Mouse (Mus musculus): ENCODE results near the gene Grm3.

Gene Grm3

DNA sequence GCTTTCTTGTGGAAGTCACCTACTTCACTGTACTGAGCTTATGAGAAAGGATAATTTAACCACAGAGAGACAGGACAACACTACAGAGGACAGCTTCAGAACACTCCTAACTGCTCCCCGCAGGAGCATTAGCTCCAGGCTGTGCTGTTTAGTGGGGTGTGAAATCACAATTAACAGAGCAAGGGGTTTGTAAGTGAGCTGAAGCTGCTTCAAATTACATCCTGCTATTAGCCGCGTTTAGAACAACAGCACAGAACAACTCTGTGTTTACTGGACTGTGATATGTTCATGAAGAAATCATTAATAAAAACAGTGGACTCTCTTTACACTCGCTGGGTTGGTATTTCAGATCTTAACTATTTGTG, 101.9 kb downstream of the Grm3 start:
- DNase-seq (ENCODE audit: low spot score in 2 of 2): peak in 1 of 2 experiments; percentile 13

DNA sequence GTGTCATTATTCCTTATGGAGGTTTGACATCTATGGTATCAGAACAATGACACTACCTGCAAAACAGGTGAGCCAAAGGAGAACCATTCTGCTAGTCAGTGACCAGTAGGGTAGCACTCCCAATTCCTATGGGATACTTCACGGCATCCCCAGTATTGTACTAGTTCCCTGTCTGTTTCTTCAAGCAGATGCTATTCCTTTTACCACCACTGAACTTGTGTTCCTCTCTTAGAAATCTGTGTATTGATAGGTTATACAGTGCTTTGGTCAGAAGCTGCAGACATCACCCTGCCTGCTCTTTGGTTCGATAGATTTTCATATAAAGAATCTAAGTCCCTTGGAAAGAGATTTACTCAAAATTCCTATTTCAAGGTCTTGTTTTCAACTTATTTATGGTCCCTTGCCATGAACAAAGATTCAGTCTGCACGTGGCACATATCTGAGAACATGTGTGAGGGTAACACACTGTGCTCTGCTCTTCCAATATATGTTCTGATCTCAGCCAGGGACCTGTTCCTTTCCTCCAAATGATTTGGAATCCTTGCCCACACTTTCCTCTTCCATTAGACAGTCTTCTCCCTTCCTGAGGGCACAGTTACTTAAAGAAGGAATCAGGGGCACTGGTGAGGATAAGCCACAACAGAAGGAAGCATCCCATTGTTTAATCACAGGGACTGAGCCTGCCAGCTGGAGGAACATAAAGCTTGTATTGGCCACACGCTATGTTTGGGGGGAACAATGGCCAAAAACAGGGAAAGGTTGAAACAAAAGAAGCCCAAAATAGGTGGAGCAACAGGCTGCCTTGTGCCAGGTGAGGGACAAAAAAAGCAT, 102.5 kb downstream of the Grm3 start:
- DNase-seq (ENCODE audit: low spot score in 2 of 2): no peak

DNA sequence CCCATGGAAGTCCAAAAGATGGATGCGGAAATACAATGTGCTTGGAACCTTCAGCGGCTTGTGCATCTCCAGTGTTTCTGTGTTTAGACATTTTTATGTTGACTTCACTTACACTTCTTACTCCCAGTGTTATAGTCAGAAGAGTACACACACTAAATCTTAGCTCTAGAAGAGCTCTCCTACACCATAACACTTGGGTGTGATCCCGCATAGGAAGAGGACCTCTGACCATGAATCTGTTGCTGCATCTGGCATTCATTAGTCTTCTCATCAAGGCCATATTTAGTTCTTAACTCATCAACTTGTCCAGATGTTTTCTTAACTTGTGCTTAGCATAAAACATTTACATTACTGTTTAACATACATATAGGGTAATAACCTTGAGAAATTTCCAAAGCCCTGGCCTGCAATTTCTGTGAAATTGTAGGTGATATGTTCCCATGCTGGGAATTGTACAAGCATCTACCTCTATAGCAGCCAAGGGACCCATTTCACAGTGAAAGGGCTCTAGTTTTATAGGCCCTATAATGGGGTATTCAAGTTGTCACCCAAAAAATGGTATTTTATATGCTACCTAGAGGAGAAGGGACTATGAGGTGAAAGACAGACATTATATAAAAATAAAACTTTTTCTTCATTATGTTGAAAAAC, 103.4 kb downstream of the Grm3 start:
- no peak for DNase-seq (ENCODE audit: low spot score in 2 of 2)

DNA sequence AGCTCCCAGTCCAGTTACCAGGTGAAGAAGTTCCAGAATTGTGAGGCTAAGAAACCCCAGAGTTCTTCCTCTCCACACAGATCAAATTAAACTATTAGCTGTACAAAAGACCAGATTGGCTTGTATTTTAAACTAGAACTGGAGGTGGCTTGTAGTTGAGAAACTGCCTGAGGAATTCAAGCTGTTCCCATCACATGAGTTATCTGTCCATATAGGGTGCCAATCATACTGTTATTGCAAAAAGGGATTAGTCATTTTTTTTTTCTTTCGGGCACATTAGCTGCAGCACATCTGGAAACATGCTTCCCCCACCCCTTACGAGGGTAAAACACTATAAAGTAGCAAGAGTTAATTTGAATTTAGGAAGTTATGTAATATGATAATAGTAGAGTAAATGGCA, 145.9 kb downstream of the Grm3 start:
- DNase-seq (ENCODE audit: low spot score in 2 of 2): no peak

DNA sequence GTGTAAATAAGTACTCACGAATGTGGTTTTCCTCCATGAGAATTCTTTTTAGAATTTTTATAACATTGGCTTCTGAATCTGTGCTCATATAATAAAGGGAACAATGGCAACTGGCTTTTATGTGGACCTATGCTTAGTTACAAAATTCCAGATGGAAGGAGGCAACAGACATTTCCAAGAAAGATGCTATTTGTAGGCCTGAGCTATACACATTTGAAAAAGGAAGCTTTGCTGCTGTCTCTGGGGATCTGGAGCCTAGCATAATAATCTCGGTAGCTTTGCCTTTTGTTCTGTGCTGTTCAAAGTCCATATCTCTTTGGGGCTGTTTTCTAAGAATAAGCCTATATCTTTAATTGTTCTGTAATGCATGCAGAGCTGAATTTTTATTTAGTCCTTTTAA, 146.4 kb downstream of the Grm3 start:
- DNase-seq (ENCODE audit: low spot score in 2 of 2): no peak

DNA sequence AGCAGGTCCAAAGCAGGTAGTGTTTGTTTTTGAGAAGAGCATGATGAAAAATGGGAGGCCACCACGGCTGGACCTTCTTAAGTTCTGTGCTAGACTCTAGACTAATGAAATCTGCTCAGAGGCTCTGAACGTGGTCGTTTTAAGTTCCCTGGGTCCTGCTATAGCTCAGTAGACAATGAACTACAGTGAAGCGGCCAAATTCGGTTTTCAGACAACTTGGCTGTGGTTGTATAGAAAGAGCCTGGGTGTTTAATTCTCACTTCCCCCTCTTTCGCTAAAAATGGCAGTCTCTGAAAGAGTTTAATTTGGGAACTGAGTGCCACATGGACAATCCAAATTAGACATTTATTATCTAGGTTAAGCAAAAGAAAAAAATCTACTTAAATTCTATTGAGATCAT, 154.0 kb downstream of the Grm3 start:
- no peak for DNase-seq (ENCODE audit: low spot score in 2 of 2)

DNA sequence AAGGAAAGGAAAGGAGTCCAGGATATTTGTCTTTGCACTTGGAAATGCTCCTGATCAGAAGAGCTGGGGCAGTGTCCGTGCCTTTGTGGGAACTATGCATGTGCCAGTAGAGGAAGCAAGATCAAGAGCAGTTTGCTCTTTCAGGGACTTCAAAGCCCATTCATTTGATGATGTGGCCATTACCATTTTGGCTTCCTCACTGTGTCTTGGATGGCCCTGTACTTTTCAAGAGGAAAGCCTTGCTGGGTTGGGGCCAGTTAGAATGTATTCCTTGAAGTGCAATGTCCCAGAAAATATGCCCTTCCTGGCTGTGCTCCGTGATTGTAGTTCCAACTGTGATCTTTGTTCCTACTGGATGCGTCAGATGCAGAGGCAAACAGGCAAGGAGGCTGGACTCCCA, 167.3 kb downstream of the Grm3 start:
- no peak for DNase-seq (ENCODE audit: low spot score in 2 of 2)

DNA sequence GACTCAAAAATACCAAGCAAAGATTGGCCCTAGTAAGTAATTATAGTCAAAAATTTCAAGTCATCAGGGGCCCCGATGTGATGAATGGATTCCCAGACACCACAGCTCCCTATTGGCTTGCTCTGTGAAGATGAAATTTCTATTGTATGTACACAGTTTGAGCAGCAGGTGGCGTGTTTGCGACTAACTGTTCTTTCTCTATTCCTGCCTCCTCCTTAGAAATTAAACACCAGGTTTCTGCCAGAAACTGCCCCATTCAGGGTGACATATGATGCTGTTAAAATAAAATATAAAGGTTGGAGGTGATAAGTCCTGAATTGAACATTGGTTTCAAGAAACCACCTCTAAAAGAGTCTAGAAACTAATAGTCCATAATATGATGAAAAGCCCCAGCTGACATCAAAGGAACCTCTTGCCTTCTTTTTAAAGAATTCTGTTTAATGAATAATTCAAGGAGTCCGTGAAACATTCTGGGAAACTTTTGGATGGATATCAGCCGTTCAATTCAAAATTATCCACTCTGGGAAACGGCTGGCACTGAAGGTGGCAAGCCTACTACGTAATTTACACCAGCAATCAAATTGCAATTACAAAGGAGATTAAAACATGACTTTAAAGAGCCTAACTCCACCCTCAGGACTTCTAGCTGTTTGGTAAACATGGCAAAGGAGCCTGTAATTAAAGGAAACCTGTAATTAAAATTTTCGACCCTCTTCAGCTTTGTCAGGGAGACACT, 184.0 kb downstream of the Grm3 start:
- DNase-seq (ENCODE audit: low spot score in 2 of 2): peak in 1 of 2 experiments; percentile 40

DNA sequence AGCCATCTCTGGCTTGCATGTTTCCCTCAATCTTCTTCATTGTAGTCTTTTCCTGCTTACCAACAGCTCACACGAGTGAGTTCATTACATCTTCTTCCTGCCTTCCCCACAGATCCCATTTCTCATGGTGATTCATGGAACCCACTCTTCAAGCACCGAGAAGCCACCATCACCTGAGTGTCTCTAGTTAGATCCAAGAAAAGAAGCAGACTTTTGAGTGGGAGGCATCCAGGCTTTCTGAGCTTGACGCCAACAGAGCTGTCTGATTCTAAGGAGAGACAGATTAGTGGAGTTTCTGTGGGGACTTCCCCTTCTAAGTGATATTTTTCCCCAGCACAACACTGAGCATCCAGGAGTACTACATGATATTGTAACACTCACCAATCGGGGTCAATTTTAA, 199.5 kb downstream of the Grm3 start:
- no peak for DNase-seq (ENCODE audit: low spot score in 2 of 2)

DNA sequence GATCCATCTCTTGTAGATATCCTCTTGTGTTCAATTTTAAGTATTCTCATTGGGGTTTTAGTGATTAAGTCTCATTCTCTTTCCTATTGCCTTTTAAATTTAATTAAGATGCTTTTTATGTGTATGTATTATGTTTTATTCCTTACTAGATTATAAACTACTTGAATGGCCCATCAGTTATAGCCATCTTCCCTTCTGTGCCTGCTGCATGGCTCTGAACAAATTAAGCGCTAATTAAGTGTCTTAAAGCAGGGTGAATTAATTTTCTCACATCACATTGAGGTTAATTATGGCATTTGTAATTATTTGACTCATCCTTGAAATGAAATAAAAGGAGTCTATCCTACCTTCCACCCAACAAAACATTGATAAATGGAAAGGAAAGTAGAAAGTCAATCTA, 213.9 kb downstream of the Grm3 start:
- DNase-seq (ENCODE audit: low spot score in 2 of 2): no peak

DNA sequence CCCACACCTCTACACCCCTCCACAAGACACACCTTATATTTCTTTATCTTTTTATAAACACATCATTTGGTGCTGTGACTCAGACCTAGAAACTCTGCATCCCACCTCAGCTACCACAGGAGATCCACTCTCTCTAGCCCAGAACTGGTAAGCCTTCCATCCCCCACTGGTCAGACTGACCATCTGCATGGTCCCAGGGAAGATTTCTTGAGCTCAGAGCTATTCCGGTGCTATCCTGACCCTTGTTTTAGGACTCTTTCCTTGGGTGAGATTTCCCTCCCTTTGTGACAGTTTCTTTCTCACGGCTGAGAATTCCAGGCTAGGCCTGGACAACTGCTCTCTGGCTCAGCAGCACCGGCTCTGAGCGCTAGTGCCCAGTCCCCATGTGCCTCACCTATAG, 227.7 kb downstream of the Grm3 start:
- DNase-seq (ENCODE audit: low spot score in 2 of 2): no peak

DNA sequence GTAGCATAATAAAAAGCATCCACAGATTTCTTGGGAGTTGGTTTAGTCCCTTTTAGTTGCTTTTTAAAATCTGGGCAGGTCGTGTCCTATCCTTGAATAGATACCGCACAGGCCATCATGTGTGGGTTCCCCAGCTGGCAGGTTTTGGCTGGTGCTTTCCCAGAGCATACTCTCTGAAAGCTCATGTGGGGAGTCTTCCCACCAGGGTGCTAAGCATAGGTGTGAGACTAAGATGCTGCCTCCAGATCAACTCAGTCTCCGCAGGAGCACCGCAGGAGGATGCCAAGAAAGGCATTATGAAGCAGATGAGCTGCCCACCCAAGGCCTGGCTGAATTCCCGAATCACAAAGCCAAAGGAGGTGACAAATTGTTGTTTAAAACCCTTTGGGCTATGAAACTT, 229.5 kb downstream of the Grm3 start:
- DNase-seq (ENCODE audit: low spot score in 2 of 2): peak in 1 of 2 experiments; percentile 6

DNA sequence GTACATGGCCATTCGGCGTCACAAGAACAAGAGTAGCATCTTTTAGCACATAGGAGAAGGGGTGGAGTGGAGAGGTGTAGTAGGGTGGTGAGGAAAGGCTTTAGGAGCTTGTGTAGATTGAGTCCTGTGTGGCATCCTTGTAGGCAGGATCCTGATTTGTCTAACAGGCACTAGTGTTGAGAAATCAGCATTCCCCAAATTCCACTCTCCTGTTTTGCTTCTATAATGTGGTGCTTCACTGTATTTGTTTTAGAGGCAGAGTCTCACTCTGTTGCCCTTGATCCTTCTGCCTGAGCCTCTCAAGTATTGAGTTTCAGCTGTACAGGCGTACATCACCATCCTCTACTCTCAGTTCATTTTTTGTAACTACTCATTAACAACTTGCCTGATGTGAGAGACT, 247.4 kb downstream of the Grm3 start:
- no peak for DNase-seq (ENCODE audit: low spot score in 2 of 2)

DNA sequence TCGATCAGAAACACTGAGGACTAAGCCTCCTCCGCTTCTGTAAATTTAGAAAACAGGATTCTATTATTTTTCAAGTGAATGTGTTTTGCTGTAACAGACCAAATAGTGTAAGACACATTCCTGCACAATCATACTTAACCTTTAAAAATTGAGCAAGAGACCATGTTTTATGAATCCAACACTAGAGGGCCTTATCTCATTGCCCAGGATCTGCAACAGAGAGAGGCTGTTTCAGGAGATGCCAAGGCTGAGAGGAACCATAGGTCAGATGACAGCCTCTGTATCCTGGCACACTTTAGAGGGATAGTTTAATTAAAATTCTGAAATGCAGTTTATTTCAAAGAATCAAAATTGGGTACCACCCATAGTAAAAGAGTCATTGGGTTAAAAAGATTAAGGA, 271.7 kb downstream of the Grm3 start:
- no peak for DNase-seq (ENCODE audit: low spot score in 2 of 2)

DNA sequence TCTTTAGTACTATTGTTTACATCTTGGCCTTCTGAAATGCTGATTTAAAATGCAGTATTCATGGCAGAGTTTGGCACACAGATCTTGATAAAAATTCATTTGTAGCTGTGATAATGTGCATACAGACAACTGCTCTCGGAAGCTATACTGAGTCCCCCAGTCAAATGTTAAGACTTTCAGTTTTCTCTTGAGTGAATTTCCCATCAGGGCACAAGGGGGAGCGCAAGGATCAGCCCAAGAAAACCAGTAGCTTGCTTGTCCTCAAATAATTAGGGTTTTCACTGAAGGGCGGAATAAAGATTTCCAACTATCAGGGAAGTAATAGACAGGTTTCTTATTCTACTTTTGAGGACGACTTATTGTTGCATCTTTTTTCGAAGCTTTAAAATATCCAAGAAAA, 275.4 kb downstream of the Grm3 start:
- peak in 1 of 2 experiments; percentile 49 for DNase-seq (ENCODE audit: low spot score in 2 of 2)

DNA sequence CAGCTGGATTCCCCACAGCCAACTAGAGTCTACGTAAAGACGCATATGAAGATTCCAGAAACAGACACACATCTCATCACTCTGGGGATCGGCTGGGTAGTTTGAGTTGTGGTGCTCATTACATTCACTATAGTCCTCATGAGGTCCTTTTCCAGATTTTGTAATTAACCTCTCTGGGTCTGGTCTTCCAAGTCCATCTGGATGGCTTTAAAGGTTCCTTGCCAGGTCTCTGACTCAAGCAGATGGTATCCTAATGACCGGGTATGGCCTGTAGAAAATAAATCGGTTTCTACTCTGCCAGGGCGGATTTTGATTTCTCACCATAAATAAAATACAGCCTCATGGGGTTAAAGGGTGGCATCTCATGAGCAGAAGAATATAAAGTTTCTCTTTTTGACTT, 276.0 kb downstream of the Grm3 start:
- DNase-seq (ENCODE audit: low spot score in 2 of 2): no peak

DNA sequence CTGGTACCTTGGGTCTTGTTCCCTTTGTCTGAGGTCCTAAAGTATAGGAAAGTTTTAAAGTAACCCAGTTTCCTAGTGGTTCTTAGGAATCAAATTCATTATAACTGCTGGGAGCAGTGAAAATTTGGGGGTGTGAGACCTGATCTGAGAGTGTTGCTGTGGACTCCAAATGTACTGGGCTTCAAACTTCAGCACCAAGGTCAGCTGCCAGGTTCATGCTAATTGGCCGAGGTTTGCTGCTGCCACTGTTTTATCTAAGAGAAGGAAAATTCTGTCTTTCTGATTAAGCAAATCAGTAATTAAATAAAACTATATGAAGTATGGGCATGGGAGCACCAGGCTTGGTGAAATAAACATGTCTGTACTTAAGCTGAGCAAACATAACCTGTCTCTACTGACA, 278.8 kb downstream of the Grm3 start:
- no peak for DNase-seq (ENCODE audit: low spot score in 2 of 2)

All from cerebellum, postnatal 4 days (tissue).